31 mouse cellular contexts compared by ENCODE assay signal in the genomic region with DNA sequence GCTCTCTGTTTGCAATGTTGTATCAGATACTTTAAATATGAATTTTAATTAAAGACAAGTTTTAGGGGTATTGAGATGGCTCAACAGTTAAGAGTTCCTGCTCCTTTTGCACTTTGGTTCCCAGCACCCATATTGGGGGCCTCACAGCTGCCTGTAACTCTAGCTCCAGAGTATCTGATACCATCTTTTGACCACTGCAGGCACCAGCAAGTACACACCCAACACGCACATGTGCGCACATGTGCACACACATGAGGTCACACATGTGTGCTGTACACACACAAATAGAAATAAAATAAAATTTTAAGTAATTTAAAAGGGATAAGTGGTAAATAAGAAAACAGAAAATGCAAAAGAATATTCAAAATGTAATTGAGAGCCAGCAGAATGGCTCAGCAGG.
"Had no signal": no experiment of that assay in that cellular context is flagged by ENCODE, and none has a peak within 500 bp of the region (broad histone marks: within the 10 kb centered on the region; RNA-seq: fewer than 3 reads in every experiment).

No protein-coding gene starts in this region.

- H3K27me3 ChIP-seq: heart, embryonic 12.5 days; heart, embryonic 13.5 days; heart, embryonic 15.5 days; hindbrain, embryonic 12.5 days; hindbrain, embryonic 13.5 days; hindbrain, embryonic 15.5 days; intestine, embryonic 15.5 days; kidney, embryonic 15.5 days had no signal

- H3K9ac ChIP-seq: heart, embryonic 12.5 days; heart, embryonic 13.5 days; heart, embryonic 15.5 days; hindbrain, embryonic 12.5 days; hindbrain, embryonic 13.5 days; hindbrain, embryonic 14.5 days; hindbrain, embryonic 15.5 days; intestine, embryonic 15.5 days; kidney, embryonic 15.5 days had no signal

- H3K9me3 ChIP-seq: heart, embryonic 10.5 days; heart, embryonic 12.5 days; heart, embryonic 13.5 days; heart, embryonic 15.5 days; hindbrain, embryonic 10.5 days; hindbrain, embryonic 12.5 days; hindbrain, embryonic 13.5 days; hindbrain, embryonic 15.5 days; intestine, embryonic 15.5 days; kidney, embryonic 15.5 days had no signal

- H3K4me3 ChIP-seq: heart, embryonic 10.5 days; heart, embryonic 12.5 days; heart, embryonic 13.5 days; heart, embryonic 15.5 days; hindbrain, embryonic 10.5 days; hindbrain, embryonic 12.5 days; hindbrain, embryonic 13.5 days; hindbrain, embryonic 15.5 days; intestine, embryonic 15.5 days; kidney, embryonic 15.5 days; layer of hippocampus, adult 2 months had no signal

- H3K27ac ChIP-seq: heart, embryonic 10.5 days; heart, embryonic 13.5 days; heart, embryonic 15.5 days; hindbrain, embryonic 10.5 days; hindbrain, embryonic 12.5 days; hindbrain, embryonic 13.5 days; hindbrain, embryonic 14.5 days; hindbrain, embryonic 15.5 days; hindbrain, postnatal 0 days; intestine, embryonic 15.5 days; kidney, embryonic 15.5 days; kidney, postnatal 0 days; layer of hippocampus, adult 2 months had no signal

- DNase-seq: heart, postnatal 10 days; heart, postnatal 14 days; heart, postnatal 4 days; kidney, adult 11 months; kidney, adult 18-20 months; kidney, postnatal 10 days; kidney, postnatal 14 days; kidney, postnatal 25 days; kidney, postnatal 36 days; kidney, postnatal 4 days; layer of hippocampus, adult 9-11 months; layer of hippocampus, postnatal 36 days had no signal

- H3K36me3 ChIP-seq: heart, embryonic 15.5 days; intestine, embryonic 15.5 days had no signal

- H3K4me1 ChIP-seq: heart, embryonic 12.5 days; heart, embryonic 13.5 days; heart, embryonic 15.5 days; hindbrain, embryonic 10.5 days; hindbrain, embryonic 12.5 days; hindbrain, embryonic 13.5 days; hindbrain, embryonic 15.5 days; intestine, embryonic 15.5 days had no signal

- ATAC-seq: hindbrain, embryonic 16.5 days; hindbrain, postnatal 0 days; inflammation-experienced regulatory T-cells, adult 6 months; intestine, embryonic 15.5 days; intestine, embryonic 16.5 days; intestine, postnatal 0 days had no signal

- H3K4me2 ChIP-seq: heart, embryonic 11.5 days; heart, embryonic 12.5 days; heart, embryonic 13.5 days; heart, embryonic 15.5 days; hindbrain, embryonic 12.5 days; hindbrain, embryonic 13.5 days; hindbrain, embryonic 14.5 days; hindbrain, embryonic 15.5 days; intestine, embryonic 15.5 days; kidney, embryonic 15.5 days had no signal
